Mouse (Mus musculus) left cerebral cortex, postnatal 25 days (tissue): Measurements from ENCODE around the gene Aldoart1. TPM values are rescaled to one million over a fixed set of nuclear protein-coding genes. Genes with fewer than 3 reads are reported as not detected.

Experiments
- DNase-seq, 2 experiments: peaks; one replicate each; pipeline ENCODE4 v3.0.0; 2022; ENCODE audit warnings: low spot score in 2 of 2, mixed read lengths in 1 of 2
- intact Hi-C: fragments of 180-260 bp; cut with DNase I; formaldehyde crosslinking; loops from one replicate; pipeline ENCODE4 v1.15.1; 2025
- total RNA-seq, 2 experiments: library from RNA; stranded (reverse); gene quantifications; 2 replicates each; pipeline ENCODE4 v1.2.3; 2021

The Aldoart1 gene
- under 1 TPM; 0.16 TPM for total RNA-seq

- intact Hi-C loops = no loop called here
- DNase-seq = no peak
These were observed at the start of gene Aldoart1 for GRCm38 (mm10) chr4:72852534-72852933. Aldoart1 (minus strand) TSS chr4:72852634.

- intact Hi-C loops = no loop called here
- no peak for DNase-seq
These were observed 49.1 kb upstream of the Aldoart1 start for GRCm38 (mm10) chr4:72901566-72901965.

- no peak for DNase-seq
- intact Hi-C loops = no loop called here
These were observed 13.1 kb upstream of the Aldoart1 start for GRCm38 (mm10) chr4:72865371-72866075.

- intact Hi-C loops = no loop called here
- DNase-seq = no peak
These were observed 8.2 kb downstream of the Aldoart1 start for GRCm38 (mm10) chr4:72844276-72844675.

GRCm38 (mm10) chr4:72843025-72843424 is 9.4 kb downstream of the Aldoart1 start:
- DNase-seq = no peak
- intact Hi-C loops = no loop called here

- DNase-seq = no peak
- intact Hi-C loops = no loop called here
These were observed 16.0 kb downstream of the Aldoart1 start for GRCm38 (mm10) chr4:72836430-72836829.

GRCm38 (mm10) chr4:72835400-72835799 is 17.0 kb downstream of the Aldoart1 start:
- intact Hi-C loops = no loop called here
- DNase-seq = no peak

- no peak for DNase-seq
- intact Hi-C loops = no loop called here
These were observed 51.6 kb downstream of the Aldoart1 start for GRCm38 (mm10) chr4:72800816-72801215.
